Mouse (Mus musculus): ENCODE measurements around the gene Babam2. TPM values are rescaled to one million over a fixed set of nuclear protein-coding genes. Genes with fewer than 3 reads are reported as not detected.

Gene Babam2
- total and polyA plus RNA-seq, 3 experiments = 25.2 to 32.9 (median 28.4) TPM

- H3K79me2 ChIP-seq (replicated peaks; ENCODE audit: control insufficient read depth, insufficient read depth, low read length) = no peaks in the 10 kb centered on the region
- DNase-seq = no peak
- no peak overlapping the region for H3K9ac ChIP-seq (ENCODE audit: low read depth, low read length)
- no peaks in the 10 kb centered on the region for H3K36me3 ChIP-seq (ENCODE audit: control insufficient read depth, insufficient read depth, low read length)
- H3K27me3 ChIP-seq (ENCODE audit: control insufficient read depth, insufficient read depth, low read length) = no peaks in the 10 kb centered on the region
- intact Hi-C loops (cut with DNase I) = no loop called here
- no peak overlapping the region for H3K4me3 ChIP-seq
- no peak for TF ChIP-seq CTCF (IDR thresholded peaks at IDR 0.05)
- TF ChIP-seq EP300 (IDR thresholded peaks at IDR 0.05; ENCODE audit: insufficient read depth, low read depth, low read length) = no peak
- no peak for TF ChIP-seq POLR2A (IDR thresholded peaks at IDR 0.05; ENCODE audit: insufficient read depth, low read depth, low read length)
- no peak overlapping the region for H3K27ac ChIP-seq
- 69% methylated on average over 3 of the region's 3 CpGs for WGBS
- H3K4me1 ChIP-seq (ENCODE audit: control insufficient read depth, insufficient read depth, low read length) = peaks cover 3% of the 10 kb centered on the region; the same call in 1 of the 2 replicates
Measured at GRCm38 (mm10) chr5:31974614-31975168, 277.2 kb downstream of the Babam2 start.

DNA sequence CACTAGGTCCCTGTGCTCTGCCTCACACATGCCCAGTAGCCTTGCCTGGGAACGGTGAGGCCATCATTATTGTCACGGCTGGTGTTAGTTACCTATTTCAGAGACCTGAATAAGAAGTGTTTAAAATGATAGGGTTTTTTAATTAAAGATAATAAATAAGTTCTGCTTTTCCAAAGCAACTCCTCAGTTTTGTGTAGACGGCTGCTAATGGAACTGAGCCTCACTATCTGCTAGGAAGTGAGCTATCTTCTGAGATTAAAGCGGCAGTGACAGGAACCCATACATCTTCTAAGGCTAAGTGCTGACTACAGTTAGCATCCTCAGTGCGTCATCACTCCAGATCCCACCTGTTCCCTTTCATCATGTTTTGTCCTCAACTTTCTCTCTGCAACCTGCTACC, 284.6 kb downstream of the Babam2 start:
- Histone ChIP-seq H3K27ac (no peak overlapping the region), H3K36me3 (ENCODE audit: control insufficient read depth, insufficient read depth, low read length) (no peaks in the 10 kb centered on the region), H3K9ac (ENCODE audit: low read depth, low read length) (no peak overlapping the region), H3K27me3 (ENCODE audit: control insufficient read depth, insufficient read depth, low read length) (no peaks in the 10 kb centered on the region), H3K4me1 (ENCODE audit: control insufficient read depth, insufficient read depth, low read length) (peaks cover 1% of the 10 kb centered on the region; the same call in 1 of the 2 replicates), H3K79me2 (replicated peaks; ENCODE audit: control insufficient read depth, insufficient read depth, low read length) (no peaks in the 10 kb centered on the region), H3K4me3 (no peak overlapping the region)
- TF ChIP-seq POLR2A (IDR thresholded peaks at IDR 0.05; ENCODE audit: insufficient read depth, low read depth, low read length) (no peak), CTCF (IDR thresholded peaks at IDR 0.05) (no peak), EP300 (IDR thresholded peaks at IDR 0.05; ENCODE audit: insufficient read depth, low read depth, low read length) (no peak)
- DNase-seq = no peak
- 76% methylated on average over 5 of the region's 5 CpGs for WGBS
- intact Hi-C loops (cut with DNase I) = no loop called here

GRCm38 (mm10) chr5:31983161-31983560, 285.7 kb downstream of the Babam2 start:
- intact Hi-C loops (cut with DNase I) = no loop called here
- DNase-seq = no peak
- no peaks in the 10 kb centered on the region for H3K36me3 ChIP-seq (ENCODE audit: control insufficient read depth, insufficient read depth, low read length)
- H3K4me1 ChIP-seq (ENCODE audit: control insufficient read depth, insufficient read depth, low read length) = peaks cover 1% of the 10 kb centered on the region; the same call in 1 of the 2 replicates
- WGBS = 96% methylated on average over 7 of the region's 7 CpGs
- H3K79me2 ChIP-seq (replicated peaks; ENCODE audit: control insufficient read depth, insufficient read depth, low read length) = no peaks in the 10 kb centered on the region
- H3K27ac ChIP-seq = no peak overlapping the region
- TF ChIP-seq POLR2A (IDR thresholded peaks at IDR 0.05; ENCODE audit: insufficient read depth, low read depth, low read length) = no peak
- no peak for TF ChIP-seq CTCF (IDR thresholded peaks at IDR 0.05)
- no peak for TF ChIP-seq EP300 (IDR thresholded peaks at IDR 0.05; ENCODE audit: insufficient read depth, low read depth, low read length)
- H3K4me3 ChIP-seq = no peak overlapping the region
- no peak overlapping the region for H3K9ac ChIP-seq (ENCODE audit: low read depth, low read length)
- H3K27me3 ChIP-seq (ENCODE audit: control insufficient read depth, insufficient read depth, low read length) = no peaks in the 10 kb centered on the region

- no peaks in the 10 kb centered on the region for H3K27me3 ChIP-seq (ENCODE audit: control insufficient read depth, insufficient read depth, low read length)
- no peak overlapping the region for H3K27ac ChIP-seq
- no peak overlapping the region for H3K9ac ChIP-seq (ENCODE audit: low read depth, low read length)
- no peaks in the 10 kb centered on the region for H3K79me2 ChIP-seq (replicated peaks; ENCODE audit: control insufficient read depth, insufficient read depth, low read length)
- H3K36me3 ChIP-seq (ENCODE audit: control insufficient read depth, insufficient read depth, low read length) = no peaks in the 10 kb centered on the region
- no peak for DNase-seq
- 69% methylated on average over 2 of the region's 2 CpGs for WGBS
- TF ChIP-seq POLR2A (IDR thresholded peaks at IDR 0.05; ENCODE audit: insufficient read depth, low read depth, low read length) = no peak
- TF ChIP-seq EP300 (IDR thresholded peaks at IDR 0.05; ENCODE audit: insufficient read depth, low read depth, low read length) = no peak
- no peak for TF ChIP-seq CTCF (IDR thresholded peaks at IDR 0.05)
- intact Hi-C loops (cut with DNase I) = no loop called here
- peaks cover 1% of the 10 kb centered on the region; the same call in 1 of the 2 replicates for H3K4me1 ChIP-seq (ENCODE audit: control insufficient read depth, insufficient read depth, low read length)
- H3K4me3 ChIP-seq = no peak overlapping the region
Measured at GRCm38 (mm10) chr5:31983817-31984368, 286.4 kb downstream of the Babam2 start.

DNA sequence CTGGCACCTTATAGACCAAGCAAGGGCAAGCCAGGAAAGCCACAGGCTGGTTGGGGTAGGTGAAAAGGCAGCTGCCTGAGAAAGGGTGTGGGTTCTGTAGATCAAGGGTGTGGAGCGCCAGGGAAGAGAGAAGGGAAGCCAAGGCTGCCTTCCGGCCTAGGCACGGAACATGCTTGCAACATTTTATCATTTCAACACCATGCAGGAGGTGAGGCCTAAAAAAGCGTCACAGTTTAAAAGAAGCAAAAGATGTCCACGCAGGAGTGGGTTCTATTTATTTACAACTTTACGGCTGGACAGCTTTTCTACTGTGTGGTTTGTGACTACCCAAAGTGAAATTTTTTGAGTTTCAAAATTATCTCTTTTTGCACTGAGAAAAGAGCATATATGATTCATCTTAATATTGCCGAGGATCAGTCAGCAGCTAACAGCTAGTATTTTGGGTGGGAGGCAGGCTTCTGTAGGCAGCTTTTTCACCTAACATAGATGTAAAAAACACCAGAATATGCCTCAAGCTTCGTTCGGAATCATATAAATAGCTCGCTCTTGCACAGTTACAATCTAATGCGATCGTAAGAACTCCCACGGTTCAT, 287.0 kb downstream of the Babam2 start:
- Histone ChIP-seq H3K79me2 (replicated peaks; ENCODE audit: control insufficient read depth, insufficient read depth, low read length) (no peaks in the 10 kb centered on the region), H3K27ac (no peak overlapping the region), H3K4me1 (ENCODE audit: control insufficient read depth, insufficient read depth, low read length) (peaks cover 1% of the 10 kb centered on the region; the same call in 1 of the 2 replicates), H3K4me3 (no peak overlapping the region), H3K9ac (ENCODE audit: low read depth, low read length) (no peak overlapping the region), H3K36me3 (ENCODE audit: control insufficient read depth, insufficient read depth, low read length) (no peaks in the 10 kb centered on the region), H3K27me3 (ENCODE audit: control insufficient read depth, insufficient read depth, low read length) (no peaks in the 10 kb centered on the region)
- DNase-seq = peak in 1 of 2 experiments; percentile 32
- intact Hi-C loops (cut with DNase I) = no loop called here
- 78% methylated on average over 13 of the region's 13 CpGs for WGBS
- TF ChIP-seq CTCF (IDR thresholded peaks at IDR 0.05) = no peak
- no peak for TF ChIP-seq POLR2A (IDR thresholded peaks at IDR 0.05; ENCODE audit: insufficient read depth, low read depth, low read length)
- TF ChIP-seq EP300 (IDR thresholded peaks at IDR 0.05; ENCODE audit: insufficient read depth, low read depth, low read length) = no peak

DNA sequence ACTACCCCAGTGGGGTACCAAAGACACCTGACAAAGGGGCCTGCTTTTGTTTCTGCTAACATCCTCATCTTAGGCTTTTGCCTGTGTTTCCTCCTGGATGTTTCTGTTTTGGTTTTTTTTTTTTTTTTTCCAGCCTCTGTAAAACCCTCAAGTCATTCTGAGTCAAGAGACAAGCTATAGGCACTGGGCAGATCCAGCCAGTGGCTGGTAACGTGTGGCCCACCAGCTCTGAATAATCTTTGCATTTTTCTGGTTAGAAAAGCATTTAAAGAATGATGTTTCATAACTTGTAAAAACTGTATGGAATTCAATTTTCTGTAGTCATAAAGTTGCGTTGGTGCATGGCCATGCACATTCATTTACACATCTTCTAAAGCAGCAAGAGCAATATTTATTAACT, 287.5 kb downstream of the Babam2 start:
- DNase-seq = no peak
- H3K27me3 ChIP-seq (ENCODE audit: control insufficient read depth, insufficient read depth, low read length) = no peaks in the 10 kb centered on the region
- no peaks in the 10 kb centered on the region for H3K36me3 ChIP-seq (ENCODE audit: control insufficient read depth, insufficient read depth, low read length)
- no peaks in the 10 kb centered on the region for H3K79me2 ChIP-seq (replicated peaks; ENCODE audit: control insufficient read depth, insufficient read depth, low read length)
- no peak overlapping the region for H3K27ac ChIP-seq
- no peak for TF ChIP-seq EP300 (IDR thresholded peaks at IDR 0.05; ENCODE audit: insufficient read depth, low read depth, low read length)
- TF ChIP-seq POLR2A (IDR thresholded peaks at IDR 0.05; ENCODE audit: insufficient read depth, low read depth, low read length) = no peak
- no peak for TF ChIP-seq CTCF (IDR thresholded peaks at IDR 0.05)
- peaks cover 1% of the 10 kb centered on the region; the same call in 1 of the 2 replicates for H3K4me1 ChIP-seq (ENCODE audit: control insufficient read depth, insufficient read depth, low read length)
- WGBS = 90% methylated on average over 2 of the region's 2 CpGs
- no peak overlapping the region for H3K4me3 ChIP-seq
- H3K9ac ChIP-seq (ENCODE audit: low read depth, low read length) = no peak overlapping the region
- intact Hi-C loops (cut with DNase I) = no loop called here
